Mouse (Mus musculus): ENCODE data around the gene Tcap. TPM values are rescaled to one million over a fixed set of nuclear protein-coding genes. Genes with fewer than 3 reads are reported as not detected.

Gene Tcap
- total and polyA plus RNA-seq, 3 experiments: 1,095 to 3,136 (median 1,827) TPM

GRCm38 (mm10) chr11:98345253-98345652 lies 38.4 kb upstream of the Tcap start:
- WGBS: 1% methylated on average over 14 of the region's 14 CpGs
- Histone ChIP-seq H3K4me3 (no peak overlapping the region), H3K9ac (ENCODE audit: low read depth, low read length) (no peak overlapping the region), H3K4me1 (ENCODE audit: control insufficient read depth, insufficient read depth, low read length) (no peaks in the 10 kb centered on the region; the same call in 1 of the 2 replicates), H3K27ac (no peak overlapping the region), H3K79me2 (replicated peaks; ENCODE audit: control insufficient read depth, insufficient read depth, low read length) (no peaks in the 10 kb centered on the region), H3K36me3 (ENCODE audit: control insufficient read depth, insufficient read depth, low read length) (no peaks in the 10 kb centered on the region), H3K27me3 (ENCODE audit: control insufficient read depth, insufficient read depth, low read length) (peaks cover 8% of the 10 kb centered on the region)
- peak; percentile 70 to 86 for DNase-seq
- TF ChIP-seq CTCF (IDR thresholded peaks at IDR 0.05) (peak; percentile 88), POLR2A (IDR thresholded peaks at IDR 0.05; ENCODE audit: insufficient read depth, low read depth, low read length) (no peak), EP300 (IDR thresholded peaks at IDR 0.05; ENCODE audit: insufficient read depth, low read depth, low read length) (0 out of 2 replicates have a peak, but pooled peaks have one; percentile 15)
- intact Hi-C loops (cut with DNase I): no loop called here

GRCm38 (mm10) chr11:98346168-98346567 lies 37.4 kb upstream of the Tcap start:
- DNase-seq: no peak
- Histone ChIP-seq H3K36me3 (ENCODE audit: control insufficient read depth, insufficient read depth, low read length) (no peaks in the 10 kb centered on the region), H3K27ac (no peak overlapping the region), H3K4me3 (no peak overlapping the region), H3K9ac (ENCODE audit: low read depth, low read length) (no peak overlapping the region), H3K4me1 (ENCODE audit: control insufficient read depth, insufficient read depth, low read length) (no peaks in the 10 kb centered on the region; the same call in 1 of the 2 replicates), H3K79me2 (replicated peaks; ENCODE audit: control insufficient read depth, insufficient read depth, low read length) (no peaks in the 10 kb centered on the region), H3K27me3 (ENCODE audit: control insufficient read depth, insufficient read depth, low read length) (peaks cover 8% of the 10 kb centered on the region)
- intact Hi-C loops (cut with DNase I): no loop called here
- 31% methylated on average over 9 of the region's 9 CpGs for WGBS
- TF ChIP-seq POLR2A (IDR thresholded peaks at IDR 0.05; ENCODE audit: insufficient read depth, low read depth, low read length) (no peak), EP300 (IDR thresholded peaks at IDR 0.05; ENCODE audit: insufficient read depth, low read depth, low read length) (no peak), CTCF (IDR thresholded peaks at IDR 0.05) (no peak)

- Histone ChIP-seq H3K27me3 (ENCODE audit: control insufficient read depth, insufficient read depth, low read length) (peaks cover 8% of the 10 kb centered on the region), H3K36me3 (ENCODE audit: control insufficient read depth, insufficient read depth, low read length) (no peaks in the 10 kb centered on the region), H3K4me3 (no peak overlapping the region), H3K9ac (ENCODE audit: low read depth, low read length) (no peak overlapping the region), H3K4me1 (ENCODE audit: control insufficient read depth, insufficient read depth, low read length) (no peaks in the 10 kb centered on the region; the same call in 1 of the 2 replicates), H3K79me2 (replicated peaks; ENCODE audit: control insufficient read depth, insufficient read depth, low read length) (no peaks in the 10 kb centered on the region), H3K27ac (no peak overlapping the region)
- intact Hi-C loops (cut with DNase I): no loop called here
- TF ChIP-seq EP300 (IDR thresholded peaks at IDR 0.05; ENCODE audit: insufficient read depth, low read depth, low read length) (no peak), POLR2A (IDR thresholded peaks at IDR 0.05; ENCODE audit: insufficient read depth, low read depth, low read length) (no peak), CTCF (IDR thresholded peaks at IDR 0.05) (no peak)
- no peak for DNase-seq
- 17% methylated on average over 12 of the region's 12 CpGs for WGBS
Measured at GRCm38 (mm10) chr11:98347385-98348082, 36.1 kb upstream of the Tcap start.

- DNase-seq: peak; percentile 55 to 56
Measured at GRCm38 (mm10) chr11:98348083-98348961, 35.3 kb upstream of the Tcap start, which contains the start of gene Ppp1r1b. Gene Ppp1r1b, plus strand, starts transcription at chr11:98348404.

GRCm38 (mm10) chr11:98349308-98349707 lies 34.3 kb upstream of the Tcap start:
- Histone ChIP-seq H3K79me2 (replicated peaks; ENCODE audit: control insufficient read depth, insufficient read depth, low read length) (no peaks in the 10 kb centered on the region), H3K27ac (no peak overlapping the region), H3K9ac (ENCODE audit: low read depth, low read length) (no peak overlapping the region), H3K4me3 (no peak overlapping the region), H3K36me3 (ENCODE audit: control insufficient read depth, insufficient read depth, low read length) (no peaks in the 10 kb centered on the region), H3K27me3 (ENCODE audit: control insufficient read depth, insufficient read depth, low read length) (peaks cover 8% of the 10 kb centered on the region), H3K4me1 (ENCODE audit: control insufficient read depth, insufficient read depth, low read length) (no peaks in the 10 kb centered on the region; the same call in 1 of the 2 replicates)
- WGBS: 35% methylated on average over 9 of the region's 9 CpGs
- no peak for TF ChIP-seq EP300 (IDR thresholded peaks at IDR 0.05; ENCODE audit: insufficient read depth, low read depth, low read length)
- no peak for TF ChIP-seq CTCF (IDR thresholded peaks at IDR 0.05)
- TF ChIP-seq POLR2A (IDR thresholded peaks at IDR 0.05; ENCODE audit: insufficient read depth, low read depth, low read length): no peak
- DNase-seq: no peak
- intact Hi-C loops (cut with DNase I): no loop called here

More at GRCm38 (mm10) chr11:98348083-98348961, 35.3 kb upstream of the Tcap start, which contains the start of gene Ppp1r1b:
- Histone ChIP-seq H3K4me3 (peak within 1 kb of the TSS; percentile 61), H3K9ac (ENCODE audit: low read depth, low read length) (peak within 1 kb of the TSS; percentile 55), H3K36me3 (ENCODE audit: control insufficient read depth, insufficient read depth, low read length) (no peaks in the 10 kb centered on the region), H3K79me2 (replicated peaks; ENCODE audit: control insufficient read depth, insufficient read depth, low read length) (no peaks in the 10 kb centered on the region), H3K27ac (no peak within 1 kb of the TSS), H3K27me3 (ENCODE audit: control insufficient read depth, insufficient read depth, low read length) (peaks cover 8% of the 10 kb centered on the region), H3K4me1 (ENCODE audit: control insufficient read depth, insufficient read depth, low read length) (no peaks in the 10 kb centered on the region; the same call in 1 of the 2 replicates)
- intact Hi-C loops (cut with DNase I): no loop called here
- WGBS: 1% methylated on average over 53 of the region's 55 CpGs
- TF ChIP-seq CTCF (IDR thresholded peaks at IDR 0.05) (no peak), POLR2A (IDR thresholded peaks at IDR 0.05; ENCODE audit: insufficient read depth, low read depth, low read length) (no peak), EP300 (IDR thresholded peaks at IDR 0.05; ENCODE audit: insufficient read depth, low read depth, low read length) (no peak)

Measured in heart, adult 2 months (tissue).